Mouse (Mus musculus) urinary bladder, postnatal 25 days (tissue): Measurements from ENCODE around the gene Krtap12-1.
"Not testable (repeated sequence)": the region's sequence is repeated elsewhere in the genome, so short reads cannot be mapped to it uniquely, and the experiment has no call there.

Source experiments
- DNase-seq: peaks from one replicate; pipeline ENCODE4 v3.0.0; 2022; ENCODE audit warnings: low spot score

Krtap12-1 gene

DNA sequence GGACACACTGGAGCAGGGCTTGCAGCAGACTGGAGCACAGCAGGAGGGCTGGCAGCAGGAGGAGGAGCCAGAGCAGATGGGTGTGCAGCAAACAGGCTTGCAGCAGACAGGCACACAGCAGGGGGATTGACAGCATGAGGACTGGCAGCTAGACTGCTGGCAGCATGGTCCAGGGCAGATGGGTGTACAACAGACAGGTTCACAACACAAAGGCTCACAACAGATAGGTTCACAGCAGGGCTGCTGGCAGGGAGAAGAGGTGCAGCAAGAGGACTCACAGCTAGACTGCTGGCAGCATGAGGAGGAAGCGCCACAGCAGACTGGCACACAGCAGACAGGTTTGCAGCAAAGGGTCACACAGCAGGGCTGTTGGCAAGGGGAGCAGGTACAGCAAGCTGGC is 30.3 kb downstream of the Krtap12-1 start:
- DNase-seq = not testable (repeated sequence)

- not testable (repeated sequence) for DNase-seq
Measured at GRCm38 (mm10) chr10:77751254-77751653, 30.9 kb downstream of the Krtap12-1 start, which contains the start of gene Gm9736. Gene Gm9736, minus strand, starts transcription at chr10:77751354.

DNA sequence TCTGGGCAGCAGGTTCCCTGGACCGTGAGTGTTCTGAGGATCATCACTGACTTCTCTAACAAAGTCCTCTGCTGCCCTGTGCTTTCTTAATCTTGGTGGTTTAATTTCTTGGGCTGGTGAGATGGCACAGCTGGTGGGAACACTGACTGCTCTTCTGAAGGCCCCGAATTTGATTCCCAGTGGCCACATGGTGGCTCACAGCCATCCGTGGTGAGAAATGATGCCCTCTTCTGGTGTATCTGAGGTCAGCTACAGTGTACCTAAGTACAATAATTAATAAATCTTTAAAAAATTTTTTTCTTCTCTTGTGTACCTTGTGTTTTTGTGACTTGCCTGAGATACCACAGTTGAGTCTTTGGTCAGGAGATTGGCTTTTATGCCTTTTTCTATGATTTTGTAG is 31.9 kb downstream of the Krtap12-1 start:
- not testable (repeated sequence) for DNase-seq

DNA sequence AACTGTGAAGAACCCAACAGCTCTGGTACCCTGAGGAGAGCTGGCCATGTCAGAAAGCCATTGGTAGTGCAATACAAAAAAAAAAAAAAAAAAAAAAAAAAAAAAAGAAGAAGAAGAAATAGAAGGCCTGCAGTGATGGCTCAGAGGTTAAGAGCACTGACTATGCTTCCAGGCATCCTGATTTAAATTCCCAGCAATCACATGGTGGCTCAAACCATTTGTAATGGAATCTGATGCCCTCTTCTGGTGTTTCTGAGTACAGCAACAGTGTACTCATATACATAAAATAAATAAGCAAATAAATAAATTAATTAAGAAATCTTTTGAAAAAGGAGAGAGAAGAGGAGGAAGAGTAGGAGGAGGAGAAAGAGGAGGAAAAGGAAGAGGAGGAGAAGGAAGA is 33.0 kb downstream of the Krtap12-1 start:
- DNase-seq = no peak

GRCm38 (mm10) chr10:77759582-77759981 is 39.2 kb downstream of the Krtap12-1 start, which contains the start of gene Gm3233:
Gene Gm3233, minus strand, starts transcription at chr10:77759682.
- DNase-seq = not testable (repeated sequence)

DNA sequence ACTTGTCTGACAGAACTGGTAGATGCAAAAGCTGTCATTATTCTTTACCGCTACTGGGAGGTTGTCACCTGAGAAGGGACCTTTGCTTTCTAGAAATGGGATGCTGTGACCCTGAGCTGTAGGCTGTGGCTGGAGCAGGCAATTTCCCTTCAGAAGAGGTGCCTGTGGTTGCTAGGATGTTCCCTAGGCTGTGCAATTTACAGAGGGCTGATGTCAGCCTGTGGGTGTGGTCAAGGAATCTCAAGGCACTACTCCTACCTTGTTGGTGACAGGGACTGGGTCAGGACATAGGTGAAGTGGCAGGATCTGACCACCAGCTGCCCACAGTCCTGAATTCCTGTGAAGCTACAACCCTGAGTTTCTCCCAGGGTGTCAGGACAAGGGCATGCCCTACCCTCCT is 49.3 kb downstream of the Krtap12-1 start:
- no peak for DNase-seq
